Mouse (Mus musculus) spleen, adult 2 months (tissue): ENCODE data around the gene Gli2.

Source experiments
- CTCF ChIP-seq: fragments of 200-500 bp; IDR thresholded peaks from 2 replicates; pipeline ENCODE4 v1.5.1; 2011; ENCODE audit warnings: mild to moderate bottlenecking, inconsistent platforms; ENCODE audit not compliant: insufficient read depth, insufficient read length, insufficient replicate concordance; ENCODE audit errors: extremely low read depth
- POLR2A ChIP-seq: fragments of 200-500 bp; IDR thresholded peaks from 2 replicates; pipeline ENCODE4 v1.6.1; 2011; ENCODE audit warnings: low read depth, low read length, inconsistent platforms

DNA sequence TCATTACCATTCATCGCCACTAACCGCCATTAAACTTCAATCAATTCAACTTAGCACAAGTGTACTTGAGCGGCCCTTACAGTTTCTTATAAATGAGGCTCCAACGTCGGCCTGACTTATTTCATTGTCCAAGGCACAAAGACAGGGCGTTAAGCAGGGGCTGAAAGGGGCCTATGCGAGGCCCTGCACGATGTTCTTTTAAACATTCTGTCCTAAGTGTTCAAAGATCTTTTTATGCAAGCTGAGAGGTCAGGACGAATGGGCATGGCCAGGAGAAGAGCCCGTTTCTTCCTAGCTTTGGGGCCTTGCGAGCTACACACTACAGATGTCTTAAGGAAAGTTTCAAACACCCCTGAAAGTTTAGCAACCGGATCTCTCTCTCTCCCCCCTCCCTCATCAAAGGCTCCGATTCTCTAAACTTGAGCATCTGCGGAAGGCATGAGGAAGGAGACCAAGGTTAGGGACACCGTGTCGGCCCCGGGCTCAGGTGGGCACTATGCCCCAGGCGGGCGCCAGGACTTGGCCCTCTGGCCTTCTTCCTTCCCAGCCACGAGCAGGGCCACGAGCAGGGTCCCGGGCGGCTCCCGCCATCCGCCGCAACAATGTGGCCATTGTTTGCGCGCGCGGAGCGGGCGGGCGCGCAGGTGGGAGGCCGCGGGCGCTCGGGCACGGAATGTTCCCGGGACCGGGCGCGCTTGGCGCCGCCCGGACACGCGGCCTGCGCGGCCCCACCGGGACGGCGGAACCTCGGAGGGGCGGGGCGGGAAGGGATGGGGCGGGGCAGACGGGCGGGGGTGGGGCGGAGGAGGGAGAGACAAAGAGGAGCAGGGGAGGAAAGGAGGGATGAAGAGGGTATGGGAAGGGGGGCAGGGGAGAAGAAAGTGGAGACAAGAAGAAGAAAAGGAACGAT, 5.7 kb downstream of the Gli2 start:
- TF ChIP-seq CTCF (no peak), POLR2A (no peak)
